Mouse (Mus musculus): Measurements from ENCODE around the gene Lbx1.

Lbx1 gene

GRCm38 (mm10) chr19:45234191-45234770 lies 1.3 kb downstream of the Lbx1 start:
- DNase-seq (ENCODE audit: low read depth, low spot score), result no peak

- DNase-seq (ENCODE audit: low read depth, low spot score), result no peak
These were observed 2.0 kb downstream of the Lbx1 start for GRCm38 (mm10) chr19:45233496-45234127.

DNA sequence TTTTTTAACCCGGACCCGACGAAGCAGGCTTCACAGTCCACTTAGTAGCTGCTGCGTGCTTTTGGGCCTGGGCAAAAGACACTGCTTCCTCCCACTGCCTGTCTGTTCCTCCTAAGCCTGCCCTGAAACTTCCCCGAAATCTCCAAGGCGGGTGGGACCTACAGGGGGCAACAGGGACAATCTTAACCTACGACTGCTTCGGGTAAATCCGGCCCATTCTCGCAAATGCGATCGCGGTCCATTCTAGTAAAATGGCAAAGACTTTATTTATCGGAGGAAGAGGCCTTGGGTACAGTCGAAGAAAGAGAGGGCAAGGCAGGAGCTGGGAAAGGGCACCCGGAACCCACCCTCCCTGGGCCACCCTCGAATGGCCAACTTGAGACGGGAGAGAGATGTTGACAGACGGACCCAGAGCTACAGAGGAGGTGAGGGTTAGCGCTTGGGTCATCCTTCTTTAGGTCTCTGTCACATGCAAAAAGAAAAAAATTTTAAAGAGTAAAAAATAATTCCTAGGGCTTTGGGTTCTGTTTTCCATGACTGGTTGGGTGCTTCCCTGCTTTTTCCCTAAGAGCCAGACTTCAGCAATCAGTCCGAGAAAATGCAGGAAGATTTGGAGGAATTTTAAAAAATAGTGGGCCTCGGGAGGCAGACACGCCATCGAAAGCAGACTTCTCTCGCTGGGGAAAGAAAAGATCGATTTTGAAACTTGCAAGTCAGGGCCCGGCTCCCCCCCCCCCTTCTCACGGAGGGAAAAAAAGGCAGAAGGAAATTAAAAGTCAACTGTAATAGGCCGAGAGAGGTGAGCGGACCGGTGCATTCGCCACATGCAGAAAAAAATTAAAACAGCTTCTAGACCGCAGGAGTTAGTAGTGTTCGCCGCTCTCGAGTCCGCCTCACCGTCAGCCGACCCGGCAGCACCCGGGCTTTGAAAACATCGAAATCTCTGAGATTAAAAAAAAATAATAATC lies 2.9 kb downstream of the Lbx1 start:
- DNase-seq (ENCODE audit: low read depth, low spot score), result no peak

DNA sequence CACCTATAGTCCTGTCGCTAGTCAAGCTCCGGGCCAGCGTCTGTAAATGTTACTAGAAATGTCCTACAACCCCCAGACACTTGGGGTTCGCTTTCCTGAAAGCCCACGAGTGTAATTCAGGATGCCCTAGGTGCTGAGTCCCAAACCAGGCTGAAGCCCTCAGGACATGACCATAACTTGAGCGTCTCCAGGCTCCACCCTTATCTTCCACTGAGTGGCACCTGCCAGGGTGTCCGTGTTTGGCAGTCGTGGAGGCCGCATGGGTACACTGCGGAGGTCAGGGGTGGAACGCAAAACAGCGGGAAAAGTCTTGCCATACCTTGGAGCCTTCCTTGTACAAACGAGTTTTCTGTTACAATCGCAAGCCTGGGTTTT lies 3.6 kb downstream of the Lbx1 start:
- DNase-seq (ENCODE audit: low read depth, low spot score), result no peak

DNA sequence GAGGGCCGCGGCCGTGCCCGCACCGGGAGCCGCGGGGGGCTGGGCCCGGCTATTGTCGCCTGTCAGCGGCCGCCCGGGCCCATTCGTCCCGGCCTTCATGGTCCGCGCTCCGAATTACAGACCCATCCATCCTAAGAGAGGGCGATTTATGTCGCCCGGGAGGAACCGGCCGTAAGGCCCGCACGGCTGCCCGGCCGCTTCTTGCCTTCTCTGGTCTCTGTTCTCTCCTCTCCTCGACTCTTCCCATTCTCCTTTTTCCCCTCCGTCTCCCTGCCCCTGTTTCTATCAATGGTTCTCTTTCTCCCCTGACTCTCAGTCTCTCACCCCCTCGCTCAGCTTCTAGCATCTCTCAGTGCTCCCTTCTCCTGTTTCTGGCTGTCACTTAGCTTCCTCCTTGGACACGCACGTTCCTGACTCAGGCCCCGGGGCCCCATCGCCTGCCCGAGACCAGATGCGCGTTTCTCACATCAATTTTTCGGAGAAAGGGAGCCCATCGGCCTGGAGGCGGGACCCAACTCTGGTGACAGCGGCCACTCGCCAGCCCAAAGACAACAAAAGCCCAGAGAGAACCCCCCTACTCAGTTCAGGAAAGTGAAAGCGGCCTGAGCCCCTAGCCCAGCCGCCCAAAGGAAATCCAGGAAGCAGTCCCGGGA lies 4.1 kb downstream of the Lbx1 start:
- no peak for DNase-seq (ENCODE audit: low read depth, low spot score)

DNA sequence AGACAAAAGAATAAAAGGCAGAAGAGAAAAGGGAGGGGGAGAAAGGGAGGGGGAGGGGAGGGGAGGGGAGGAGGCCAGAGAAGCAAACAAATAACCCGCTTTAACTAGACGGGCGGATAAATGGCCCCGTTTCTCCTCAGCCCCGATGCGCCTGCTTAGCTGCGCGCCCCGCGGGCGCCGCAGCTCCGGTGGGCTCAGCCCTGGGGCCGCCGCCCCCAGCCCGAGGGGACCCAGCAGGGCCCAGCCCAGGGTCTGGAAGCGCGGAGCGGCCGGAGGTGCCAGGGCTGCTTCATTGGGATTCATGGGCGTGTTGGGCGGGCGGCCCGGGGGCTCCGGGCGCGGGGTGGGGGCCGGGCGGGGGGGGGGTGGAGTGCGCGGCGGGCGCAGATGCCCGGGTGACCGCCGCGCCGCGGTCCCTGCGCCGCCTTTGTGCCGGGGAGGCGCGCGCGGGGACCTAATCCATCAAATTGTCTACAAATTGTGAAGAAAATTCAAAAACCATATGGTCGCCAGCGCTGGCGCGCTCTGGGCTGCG lies 4.7 kb downstream of the Lbx1 start:
- DNase-seq (ENCODE audit: low read depth, low spot score), result no peak

- no peak for DNase-seq (ENCODE audit: low read depth, low spot score)
These were observed 5.4 kb downstream of the Lbx1 start for GRCm38 (mm10) chr19:45230201-45230611.

- no peak for DNase-seq (ENCODE audit: low read depth, low spot score)
These were observed 6.1 kb downstream of the Lbx1 start for GRCm38 (mm10) chr19:45229378-45230135.

- DNase-seq (ENCODE audit: low read depth, low spot score), result no peak
These were observed 6.8 kb downstream of the Lbx1 start for GRCm38 (mm10) chr19:45228781-45229180.

- DNase-seq (ENCODE audit: low read depth, low spot score), result no peak
These were observed 7.5 kb downstream of the Lbx1 start for GRCm38 (mm10) chr19:45228097-45228496.

DNA sequence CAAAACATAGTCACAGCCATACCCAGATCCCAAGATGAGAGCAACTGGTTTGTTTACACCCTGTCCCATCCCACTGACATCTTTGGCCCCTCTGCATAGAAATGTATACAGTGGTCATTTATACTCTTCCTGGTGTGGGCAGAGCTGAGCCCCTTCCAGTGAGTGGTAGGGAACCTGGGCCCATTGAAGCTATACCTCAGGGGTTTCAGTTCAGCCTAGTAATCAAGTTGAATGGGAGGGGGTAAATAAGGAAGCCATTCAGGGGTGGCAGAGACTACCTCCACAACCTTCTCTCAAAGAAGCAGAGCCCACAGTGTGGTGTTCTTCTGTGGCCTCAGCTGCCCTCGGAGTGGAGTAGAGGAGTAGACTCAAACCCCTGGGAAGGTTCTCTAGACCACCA lies 7.9 kb downstream of the Lbx1 start:
- no peak for DNase-seq (ENCODE audit: low read depth, low spot score)

DNA sequence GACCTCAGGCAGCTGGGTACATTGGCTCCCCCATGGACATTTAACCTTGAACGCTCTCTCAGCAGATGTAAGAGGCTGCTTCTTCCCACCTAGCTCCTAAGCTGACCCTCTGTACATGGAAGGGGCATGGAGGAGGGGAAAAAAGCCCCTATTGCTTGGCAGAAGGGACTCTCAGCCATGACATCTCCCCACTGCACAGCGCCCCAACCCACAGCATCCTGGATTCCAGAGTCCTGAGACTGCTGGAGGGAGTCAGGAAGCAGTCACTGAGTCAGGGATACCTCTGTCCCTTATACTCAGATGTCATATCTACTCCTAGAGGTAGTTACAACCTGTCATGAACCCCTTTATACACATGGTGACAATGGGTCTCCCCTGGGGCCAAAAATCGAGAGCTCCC lies 8.6 kb downstream of the Lbx1 start:
- DNase-seq (ENCODE audit: low read depth, low spot score), result no peak

DNA sequence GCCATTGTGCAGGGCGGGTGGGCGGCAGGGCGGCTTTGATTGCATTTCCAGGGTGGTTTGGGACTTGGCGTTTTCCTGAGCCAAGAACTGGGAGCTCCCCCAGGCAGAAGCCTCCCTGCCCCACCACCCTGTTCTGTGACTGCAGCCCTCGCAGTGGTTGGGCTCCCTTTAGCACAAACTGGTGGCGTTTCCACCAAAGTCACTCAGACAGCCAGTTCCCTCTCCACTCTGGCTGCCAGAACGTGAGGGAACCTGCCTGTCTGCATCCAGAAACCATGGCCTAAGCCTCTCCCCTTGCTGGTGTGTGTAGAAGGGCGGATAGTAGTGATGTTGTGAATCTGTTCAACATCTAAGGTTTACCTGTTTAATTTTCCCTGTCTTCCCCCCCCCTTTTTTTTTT lies 9.4 kb downstream of the Lbx1 start:
- DNase-seq (ENCODE audit: low read depth, low spot score), result no peak

GRCm38 (mm10) chr19:45225130-45225529 lies 10.5 kb downstream of the Lbx1 start:
- DNase-seq (ENCODE audit: low read depth, low spot score), result no peak

DNA sequence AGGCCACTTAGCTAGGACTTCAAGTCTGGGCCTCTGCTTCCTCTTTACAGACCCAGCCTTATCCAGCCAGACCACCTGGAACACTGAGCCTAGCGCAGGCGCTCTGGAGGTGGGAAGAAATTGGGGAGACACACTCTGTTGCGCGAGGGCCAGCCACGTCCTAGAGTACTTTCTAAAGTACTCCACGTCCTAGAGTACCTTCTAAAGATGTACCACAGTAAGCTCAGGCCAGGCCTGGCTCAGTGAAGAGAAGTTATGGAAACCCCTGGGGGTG lies 11.4 kb downstream of the Lbx1 start:
- DNase-seq (ENCODE audit: low read depth, low spot score), result no peak

GRCm38 (mm10) chr19:45223413-45224285 lies 12.0 kb downstream of the Lbx1 start:
- DNase-seq (ENCODE audit: low read depth, low spot score), result no peak

DNA sequence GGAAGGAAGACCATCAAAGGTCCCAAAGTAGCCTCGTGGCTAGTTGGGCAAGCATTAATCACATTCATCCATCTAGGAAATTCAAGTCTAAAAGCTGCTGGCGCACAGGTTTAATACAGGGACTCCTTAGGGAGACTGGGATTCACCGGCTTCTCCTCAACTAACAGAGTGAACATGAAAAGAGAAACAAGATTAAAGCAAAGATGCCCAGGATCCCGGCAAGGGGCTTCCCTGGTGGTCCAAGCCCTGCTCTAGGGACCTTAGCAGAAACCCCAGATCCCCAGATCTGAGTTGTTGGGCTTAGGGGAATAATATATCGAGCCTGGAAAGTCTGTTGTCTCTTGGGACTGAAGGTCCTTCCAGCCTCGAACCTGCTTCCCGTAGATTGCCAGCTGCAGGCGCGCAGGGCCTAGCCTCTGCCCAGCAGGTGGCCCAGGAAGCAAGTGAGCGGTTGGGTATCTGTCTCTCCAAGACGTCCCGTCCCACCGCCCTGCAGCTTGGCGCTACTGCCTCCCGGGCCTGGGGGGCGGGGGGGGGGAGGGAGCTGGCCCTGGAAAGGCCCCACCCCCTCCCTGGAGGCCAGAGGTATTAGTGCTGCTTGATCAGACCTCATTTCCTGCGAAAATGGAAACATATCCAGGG lies 13.3 kb downstream of the Lbx1 start:
- DNase-seq (ENCODE audit: low read depth, low spot score), result no peak

- DNase-seq (ENCODE audit: low read depth, low spot score), result no peak
These were observed 14.2 kb downstream of the Lbx1 start for GRCm38 (mm10) chr19:45221458-45221783.

GRCm38 (mm10) chr19:45220593-45221457 lies 14.8 kb downstream of the Lbx1 start:
- peak; percentile 86 for DNase-seq (ENCODE audit: low read depth, low spot score)

Data from brain, adult 2 months (tissue).